Mouse (Mus musculus): Measurements from ENCODE around the gene Art5.

DNA sequence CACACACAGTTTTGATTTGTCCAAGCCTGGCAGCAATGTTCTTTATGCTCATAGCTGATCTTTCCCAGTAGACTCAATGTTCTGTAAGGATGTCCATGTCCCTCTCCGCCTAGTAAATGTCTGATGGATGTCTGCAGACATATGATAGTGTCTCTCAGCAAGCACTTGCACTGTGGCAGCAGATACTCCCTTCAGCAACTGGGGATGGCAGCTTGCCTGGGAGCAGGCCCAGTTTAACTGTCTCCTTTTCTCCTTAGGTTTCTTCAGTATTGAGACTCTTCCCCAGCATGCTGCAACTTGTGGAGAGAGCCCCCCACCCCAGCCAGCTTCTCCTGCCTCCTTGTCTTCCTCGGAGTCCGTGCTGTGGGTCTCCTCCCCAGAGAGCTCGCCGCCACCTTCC lies 27.5 kb downstream of the Art5 start:
- TF ChIP-seq CTCF (IDR thresholded peaks at IDR 0.05) (no peak), POLR2A (IDR thresholded peaks at IDR 0.05; ENCODE audit: insufficient read depth, low read depth, low read length) (no peak), EP300 (IDR thresholded peaks at IDR 0.05; ENCODE audit: insufficient read depth, low read depth, low read length) (no peak)

Measured in heart, adult 2 months (tissue).